Comparison of ENCODE assay signal across 8 mouse cellular contexts in genomic region chr11:98740393-98741050, GRCm38 (mm10). TPM values are rescaled to one million over a fixed set of nuclear protein-coding genes. Genes with fewer than 3 reads are reported as not detected.
DNase-seq lines count a peak whose midpoint lies in the region; ATAC-seq lines count a peak whose summit lies in the region.

TSS of gene Thra (plus strand) at chr11:98740638.

- intact Hi-C loops in left cerebral cortex, postnatal 36 days (cut with DNase I), result loop anchor here (2.0 kb wide), 1 partner anchor 46 kb away; no protein-coding TSS in a partner anchor

- under 1% methylated on average over 22 of the region's 22 CpGs for WGBS in intestine, embryonic 15.5 days
- WGBS in stomach, embryonic 15.5 days, result under 1% methylated on average over 22 of the region's 22 CpGs

- peak within 1 kb of the TSS; percentile 95 for H3K27ac ChIP-seq in intestine, embryonic 15.5 days
- peak within 1 kb of the TSS; percentile 97 for H3K27ac ChIP-seq in stomach, embryonic 15.5 days

- H3K9ac ChIP-seq in intestine, embryonic 15.5 days, result peak within 1 kb of the TSS; percentile 98
- peak within 1 kb of the TSS; percentile 46 for H3K9ac ChIP-seq in stomach, embryonic 15.5 days

- peak within 1 kb of the TSS; percentile 86 for H3K4me2 ChIP-seq in intestine, embryonic 15.5 days (replicated peaks)
- peak within 1 kb of the TSS; percentile 89 for H3K4me2 ChIP-seq in stomach, embryonic 15.5 days

- peak within 1 kb of the TSS; percentile 92 for H3K4me3 ChIP-seq in intestine, embryonic 15.5 days (replicated peaks)
- peak within 1 kb of the TSS; percentile 92 for H3K4me3 ChIP-seq in stomach, embryonic 15.5 days (replicated peaks)

- H3K27me3 ChIP-seq in intestine, embryonic 15.5 days (replicated peaks), result no peaks in the 10 kb centered on the region
- no peaks in the 10 kb centered on the region for H3K27me3 ChIP-seq in stomach, embryonic 15.5 days (replicated peaks)

- ATAC-seq in intestine, embryonic 15.5 days, result peak; percentile 84
- peak; percentile 74 for ATAC-seq in megakaryocyte-erythroid progenitor cell, adult 5-6 weeks (replicated peaks; ENCODE audit: low FRiP score, low TSS enrichment, poor library complexity, severe bottlenecking)
- ATAC-seq in stomach, embryonic 15.5 days (ENCODE audit: insufficient read depth, low FRiP score, low read depth), result peak; percentile 74

- DNase-seq in 3134 (ENCODE audit: extremely low read depth, insufficient read length, low spot score) (peak; percentile 46), adipocyte (ENCODE audit: low spot score) (peak; percentile 77)
- DNase-seq in embryo, embryonic 11 days, result peak; percentile 81
- peak in 1 of 2 experiments; percentile 81 for DNase-seq in gastrocnemius, postnatal 4 days (ENCODE audit: low spot score in 2 of 2)
- peak; percentile 70 to 77 for DNase-seq in left cerebral cortex, postnatal 36 days (ENCODE audit: low spot score in 2 of 2)

- H3K9me3 ChIP-seq in intestine, embryonic 15.5 days, result no peaks in the 10 kb centered on the region
- no peaks in the 10 kb centered on the region for H3K9me3 ChIP-seq in stomach, embryonic 15.5 days

- no peaks in the 10 kb centered on the region for H3K36me3 ChIP-seq in intestine, embryonic 15.5 days
- H3K36me3 ChIP-seq in stomach, embryonic 15.5 days, result no peaks in the 10 kb centered on the region

- peaks cover 42% of the 10 kb centered on the region for H3K4me1 ChIP-seq in intestine, embryonic 15.5 days (replicated peaks)
- H3K4me1 ChIP-seq in stomach, embryonic 15.5 days, result peaks cover 44% of the 10 kb centered on the region

RNA-seq across cellular contexts. Expression of gene Thra, which starts in this region (rescaled TPM):
- total RNA-seq in gastrocnemius, postnatal 4 days (2021), result 100 to 1,000 TPM; 225 TPM
- 42.7 and 45.5 TPM in 2 replicates for polyA plus RNA-seq in intestine, embryonic 15.5 days (2015; fragmentation: Nextera tagmentation; extraction: Ambion mirVana)
- total RNA-seq in left cerebral cortex, postnatal 36 days (2021), result 100 to 1,000 TPM; 718 to 779 TPM
- total RNA-seq in megakaryocyte-erythroid progenitor cell, adult 5-6 weeks (2014; fragmentation: Nextera tagmentation), result 47.5 and 51.0 TPM in 2 replicates
- total RNA-seq in megakaryocyte-erythroid progenitor cell, adult 5-6 weeks (2017), result 20.4 and 23.3 TPM in 2 replicates
- 42.7 and 44.7 TPM in 2 replicates for polyA plus RNA-seq in stomach, embryonic 15.5 days (2015; fragmentation: Nextera tagmentation; extraction: Ambion mirVana)

Comparison
In these comparisons a context has a peak if more than half of its experiments do, and no peak if none do; other contexts are left out.
1. RNA of gene Thra (total RNA-seq): 718 to 779 TPM in left cerebral cortex, postnatal 36 days and 225 TPM in gastrocnemius, postnatal 4 days; 20.4 to 51.0 TPM in megakaryocyte-erythroid progenitor cell, adult 5-6 weeks; every median in the first group is over 4 times any median in the second.
2. Peak in every context shown above with its lines, with median percentiles within 50 percentile points of each other: ATAC-seq.